Mouse (Mus musculus) forebrain, embryonic 15.5 days (tissue): ENCODE data around the gene Sync. TPM values are rescaled to one million over a fixed set of nuclear protein-coding genes. Genes with fewer than 3 reads are reported as not detected.

Experiments used
- ATAC-seq: fragments of 200-750 bp; cut with Nextera tagmentation; replicated peaks from 2 replicates; pipeline ENCODE4 v1.8.0; 2017; ENCODE audit warnings: mild to moderate bottlenecking, moderate TSS enrichment, moderate library complexity
- H3K27ac ChIP-seq: fragments of 300-500 bp; sonication (generic); replicated peaks from 2 replicates; pipeline ENCODE4 v1.5.1; 2015; ENCODE audit warnings: mild to moderate bottlenecking, inconsistent platforms
- H3K27me3 ChIP-seq: fragments of 300-500 bp; sonication (generic); 2 replicates; pipeline ENCODE4 v1.6.1; 2015; ENCODE audit warnings: inconsistent platforms
- H3K36me3 ChIP-seq: fragments of 300-500 bp; sonication (generic); 2 replicates; pipeline ENCODE4 v1.6.1; 2015; ENCODE audit warnings: mild to moderate bottlenecking, inconsistent platforms
- H3K4me1 ChIP-seq: fragments of 300-500 bp; sonication (generic); 2 replicates; pipeline ENCODE4 v1.6.1; 2015; ENCODE audit warnings: inconsistent platforms
- H3K4me2 ChIP-seq: fragments of 300-500 bp; sonication (generic); replicated peaks from 2 replicates; pipeline ENCODE4 v1.6.1; 2015; ENCODE audit warnings: mild to moderate bottlenecking, inconsistent platforms
- H3K4me3 ChIP-seq: fragments of 300-500 bp; sonication (generic); 2 replicates; pipeline ENCODE4 v1.5.1; 2015; ENCODE audit warnings: mild to moderate bottlenecking, inconsistent platforms
- H3K9ac ChIP-seq: fragments of 300-500 bp; sonication (generic); replicated peaks from 2 replicates; pipeline ENCODE4 v1.6.1; 2015; ENCODE audit warnings: mild to moderate bottlenecking, inconsistent platforms
- H3K9me3 ChIP-seq: fragments of 300-500 bp; sonication (generic); 2 replicates; pipeline ENCODE4 v1.6.1; 2016; ENCODE audit warnings: inconsistent platforms
- WGBS: fragments of 180-500 bp; shearing (Covaris S2); methylation state at CpG from one replicate; pipeline ENCODE4 v1.1.7; 2015; ENCODE audit warnings: mixed read lengths; 5-methylcytosine and 5-hydroxymethylcytosine counted together
- polyA plus RNA-seq: library from polyadenylated mRNA; unstranded; fragments of >200 nt; fragmentation: Nextera tagmentation; extraction: Ambion mirVana; gene quantifications from 2 replicates; pipeline ENCODE4 v1.2.1, GENCODE M21; 2015

Gene Sync
- 0.13 and 0.36 TPM in 2 replicates for polyA plus RNA-seq

- under 1% methylated on average over 44 of the region's 53 CpGs for WGBS
- 0 out of 2 replicates have a peak, but pooled peaks have one; percentile 23 for ATAC-seq
Observed at GRCm38 (mm10) chr4:129287472-129287981, at the start of gene Sync. Gene Sync (plus strand): TSS chr4:129287617.

GRCm38 (mm10) chr4:129237843-129238441 lies 49.5 kb upstream of the Sync start:
- WGBS: 6% methylated on average over 21 of the region's 21 CpGs
- Histone ChIP-seq H3K4me1 (peaks cover 18% of the 10 kb centered on the region), H3K4me3 (peak overlapping the region; percentile 59), H3K9ac (peak overlapping the region; percentile 51; the same call in 1 of the 2 replicates), H3K4me2 (peak overlapping the region; percentile 93), H3K36me3 (no peaks in the 10 kb centered on the region), H3K9me3 (no peaks in the 10 kb centered on the region), H3K27me3 (no peaks in the 10 kb centered on the region), H3K27ac (no peak overlapping the region)
- no peak for ATAC-seq

More at GRCm38 (mm10) chr4:129287472-129287981, at the start of gene Sync:
- Histone ChIP-seq H3K4me1 (peaks cover 17% of the 10 kb centered on the region), H3K9ac (peak within 1 kb of the TSS; percentile 51), H3K4me2 (peak within 1 kb of the TSS; percentile 84), H3K27ac (no peak within 1 kb of the TSS), H3K36me3 (no peaks in the 10 kb centered on the region), H3K4me3 (peak within 1 kb of the TSS; percentile 44), H3K27me3 (no peaks in the 10 kb centered on the region), H3K9me3 (no peaks in the 10 kb centered on the region)

- Histone ChIP-seq H3K9me3 (no peaks in the 10 kb centered on the region), H3K9ac (peak overlapping the region; percentile 51), H3K27me3 (no peaks in the 10 kb centered on the region), H3K36me3 (no peaks in the 10 kb centered on the region), H3K4me3 (peak overlapping the region; percentile 59), H3K27ac (no peak overlapping the region), H3K4me1 (peaks cover 18% of the 10 kb centered on the region), H3K4me2 (peak overlapping the region; percentile 93)
- peak; percentile 74 for ATAC-seq
- under 1% methylated on average over 23 of the region's 23 CpGs for WGBS
Observed at GRCm38 (mm10) chr4:129238579-129239016, 48.8 kb upstream of the Sync start.

GRCm38 (mm10) chr4:129239075-129239474 lies 48.3 kb upstream of the Sync start:
- Histone ChIP-seq H3K27ac (no peak overlapping the region), H3K9ac (peak overlapping the region; percentile 51), H3K27me3 (no peaks in the 10 kb centered on the region), H3K4me3 (peak overlapping the region; percentile 59), H3K9me3 (no peaks in the 10 kb centered on the region), H3K36me3 (no peaks in the 10 kb centered on the region), H3K4me1 (peaks cover 18% of the 10 kb centered on the region), H3K4me2 (peak overlapping the region; percentile 93)
- under 1% methylated on average over 25 of the region's 29 CpGs for WGBS
- peak; percentile 78 for ATAC-seq

- 12% methylated on average over 7 of the region's 7 CpGs for WGBS
- Histone ChIP-seq H3K27me3 (0 out of 2 replicates have a peak, but pooled peaks cover 7% of the 10 kb centered on the region), H3K9me3 (no peaks in the 10 kb centered on the region), H3K27ac (no peak overlapping the region), H3K4me1 (peaks cover 18% of the 10 kb centered on the region), H3K4me2 (no peak overlapping the region), H3K36me3 (no peaks in the 10 kb centered on the region), H3K9ac (no peak overlapping the region), H3K4me3 (no peak overlapping the region)
- ATAC-seq: no peak
Observed at GRCm38 (mm10) chr4:129241898-129242297, 45.5 kb upstream of the Sync start.

- H3K4me1 ChIP-seq: peaks cover 18% of the 10 kb centered on the region
- H3K4me3 ChIP-seq: no peak overlapping the region
- 26% methylated on average over 4 of the region's 4 CpGs for WGBS
- no peak for ATAC-seq
- H3K9me3 ChIP-seq: no peaks in the 10 kb centered on the region
- H3K36me3 ChIP-seq: no peaks in the 10 kb centered on the region
- peaks cover 11% of the 10 kb centered on the region; the same call in 1 of the 2 replicates for H3K27me3 ChIP-seq
- H3K9ac ChIP-seq: no peak overlapping the region; the same call in 1 of the 2 replicates
- no peak overlapping the region for H3K4me2 ChIP-seq
- H3K27ac ChIP-seq: no peak overlapping the region
Observed at GRCm38 (mm10) chr4:129242327-129242726, 45.1 kb upstream of the Sync start.

GRCm38 (mm10) chr4:129242761-129243160 lies 44.7 kb upstream of the Sync start:
- Histone ChIP-seq H3K9ac (no peak overlapping the region), H3K4me1 (peaks cover 15% of the 10 kb centered on the region), H3K27me3 (peaks cover 15% of the 10 kb centered on the region), H3K4me3 (no peak overlapping the region), H3K4me2 (no peak overlapping the region), H3K27ac (no peak overlapping the region), H3K36me3 (no peaks in the 10 kb centered on the region), H3K9me3 (no peaks in the 10 kb centered on the region)
- WGBS: 22% methylated on average over 4 of the region's 4 CpGs
- ATAC-seq: no peak

GRCm38 (mm10) chr4:129244802-129245201 lies 42.6 kb upstream of the Sync start:
- Histone ChIP-seq H3K9me3 (no peaks in the 10 kb centered on the region), H3K4me3 (no peak overlapping the region), H3K27me3 (peaks cover 32% of the 10 kb centered on the region), H3K9ac (no peak overlapping the region), H3K36me3 (no peaks in the 10 kb centered on the region), H3K4me2 (no peak overlapping the region), H3K4me1 (peaks cover 10% of the 10 kb centered on the region), H3K27ac (no peak overlapping the region)
- no peak for ATAC-seq
- 56% methylated on average over 4 of the region's 4 CpGs for WGBS

- H3K27me3 ChIP-seq: peaks cover 45% of the 10 kb centered on the region
- no peak overlapping the region for H3K4me3 ChIP-seq
- H3K36me3 ChIP-seq: no peaks in the 10 kb centered on the region
- no peak overlapping the region for H3K27ac ChIP-seq
- no peaks in the 10 kb centered on the region for H3K9me3 ChIP-seq
- no peak overlapping the region for H3K9ac ChIP-seq
- ATAC-seq: no peak
- 37% methylated on average over 15 of the region's 15 CpGs for WGBS
- H3K4me2 ChIP-seq: no peak overlapping the region
- peaks cover 17% of the 10 kb centered on the region for H3K4me1 ChIP-seq
Observed at GRCm38 (mm10) chr4:129246360-129247301, 40.8 kb upstream of the Sync start.

GRCm38 (mm10) chr4:129247381-129248242 lies 39.8 kb upstream of the Sync start:
- Histone ChIP-seq H3K4me1 (peaks cover 19% of the 10 kb centered on the region), H3K36me3 (no peaks in the 10 kb centered on the region), H3K4me3 (peak overlapping the region; percentile 43), H3K27me3 (peaks cover 45% of the 10 kb centered on the region), H3K4me2 (peak overlapping the region; percentile 86), H3K9me3 (no peaks in the 10 kb centered on the region), H3K9ac (peak overlapping the region; percentile 42), H3K27ac (no peak overlapping the region)
- 13% methylated on average over 24 of the region's 24 CpGs for WGBS
- ATAC-seq: no peak

GRCm38 (mm10) chr4:129248243-129248767 lies 39.1 kb upstream of the Sync start:
- under 1% methylated on average over 49 of the region's 74 CpGs for WGBS
- H3K27ac ChIP-seq: no peak overlapping the region
- H3K4me2 ChIP-seq: peak overlapping the region; percentile 86
- H3K27me3 ChIP-seq: peaks cover 45% of the 10 kb centered on the region
- H3K36me3 ChIP-seq: no peaks in the 10 kb centered on the region
- ATAC-seq: no peak
- H3K4me1 ChIP-seq: peaks cover 19% of the 10 kb centered on the region
- peak overlapping the region; percentile 42 for H3K9ac ChIP-seq
- H3K4me3 ChIP-seq: peak overlapping the region; percentile 43
- no peaks in the 10 kb centered on the region for H3K9me3 ChIP-seq
